Mouse (Mus musculus) Patski (cell line): ENCODE measurements around the gene Fgfr2. TPM values are rescaled to one million over a fixed set of nuclear protein-coding genes. Genes with fewer than 3 reads are reported as not detected.

Experiments used
- ATAC-seq: fragments of 100-300 bp; one replicate; pipeline ENCODE4 v1.8.0; 2021
- CTCF ChIA-PET: fragments of 350-600 bp; sonication (Branson Sonifier 250); formaldehyde crosslinking; loops from one replicate; lab custom pipeline; 2022; ENCODE audit warnings: inconsistent platforms; lab: Charles Lee
- POLR2A ChIA-PET: fragments of 350-600 bp; sonication (Branson Sonifier 250); formaldehyde crosslinking; loops from one replicate; lab custom pipeline; 2022; ENCODE audit warnings: antibody characterized with exemption, inconsistent platforms; lab: Charles Lee
- DNase-seq: peaks from one replicate; pipeline ENCODE4 v3.0.0-alpha.2; 2011; ENCODE audit warnings: low read depth, low spot score
- H3K27me3 ChIP-seq: fragments of 371-371 bp; one replicate; pipeline ENCODE4 v1.5.1; 2021
- CTCF ChIP-seq: fragments of 100-300 bp; IDR thresholded peaks from one replicate; pipeline ENCODE4 v1.5.1; 2021
- in situ Hi-C: fragments of 300-500 bp; cut with MboI; formaldehyde crosslinking; loops from 3 replicates; pipeline ENCODE4 v1.11.1; 2018; ENCODE audit warnings: low pct_unique_long_range_greater_than_20kb, mixed read lengths
- polyA plus RNA-seq: library from polyadenylated mRNA; unstranded; gene quantifications from one replicate; pipeline ENCODE4 v1.2.3, GENCODE M21; 2021

The Fgfr2 gene
- polyA plus RNA-seq, 1 experiment from 2014 or later, result 48.8 TPM

GRCm38 (mm10) chr7:131797161-131797560 lies 1326.0 kb downstream of the Fgfr2 start:
- H3K27me3 ChIP-seq, result no peaks in the 10 kb centered on the region
- DNase-seq, result no peak
- ChIA-PET POLR2A (interaction anchor here (0.7 kb wide), 1 partner anchor 19 kb away, joined by 6 read pairs; no protein-coding TSS in a partner anchor), CTCF (no interaction called here)
- no peak for ATAC-seq
- in situ Hi-C loops, result no loop called here
- TF ChIP-seq CTCF, result no peak

- no peaks in the 10 kb centered on the region for H3K27me3 ChIP-seq
- POLR2A ChIA-PET, result no interaction called here
- no peak for TF ChIP-seq CTCF
- ATAC-seq (no peak), DNase-seq (no peak)
- CTCF ChIA-PET, result no interaction called here
- in situ Hi-C loops, result no loop called here
These were observed 1334.4 kb downstream of the Fgfr2 start for GRCm38 (mm10) chr7:131788595-131789206.

- ChIA-PET CTCF (no interaction called here), POLR2A (no interaction called here)
- no peak for TF ChIP-seq CTCF
- ATAC-seq (no peak), DNase-seq (no peak)
- in situ Hi-C loops, result no loop called here
- no peaks in the 10 kb centered on the region for H3K27me3 ChIP-seq
These were observed 1337.4 kb downstream of the Fgfr2 start for GRCm38 (mm10) chr7:131785721-131786120.

GRCm38 (mm10) chr7:131778271-131778985 lies 1344.7 kb downstream of the Fgfr2 start:
- POLR2A ChIA-PET, result interaction anchor here (0.6 kb wide), 1 partner anchor 19 kb away, joined by 6 read pairs; no protein-coding TSS in a partner anchor
- TF ChIP-seq CTCF, result no peak
- in situ Hi-C loops, result no loop called here

GRCm38 (mm10) chr7:131777461-131778270 lies 1345.5 kb downstream of the Fgfr2 start:
- ATAC-seq (no peak), DNase-seq (no peak)
- CTCF ChIA-PET, result no interaction called here
- in situ Hi-C loops, result no loop called here
- no peaks in the 10 kb centered on the region for H3K27me3 ChIP-seq
- TF ChIP-seq CTCF, result no peak
- POLR2A ChIA-PET, result no interaction called here

More at GRCm38 (mm10) chr7:131778271-131778985, 1344.7 kb downstream of the Fgfr2 start:
- ATAC-seq, result no peak
- H3K27me3 ChIP-seq, result no peaks in the 10 kb centered on the region
- CTCF ChIA-PET, result no interaction called here
- DNase-seq, result no peak

- in situ Hi-C loops, result no loop called here
- no peak for TF ChIP-seq CTCF
- ChIA-PET POLR2A (no interaction called here), CTCF (no interaction called here)
- no peaks in the 10 kb centered on the region for H3K27me3 ChIP-seq
- DNase-seq (no peak), ATAC-seq (no peak)
These were observed 1346.9 kb downstream of the Fgfr2 start for GRCm38 (mm10) chr7:131776191-131776752.

GRCm38 (mm10) chr7:131757922-131758321 lies 1365.2 kb downstream of the Fgfr2 start:
- in situ Hi-C loops, result no loop called here
- ChIA-PET CTCF (no interaction called here), POLR2A (no interaction called here)
- no peaks in the 10 kb centered on the region for H3K27me3 ChIP-seq
- DNase-seq (no peak), ATAC-seq (no peak)
- peak; percentile 50 for TF ChIP-seq CTCF

- H3K27me3 ChIP-seq, result no peaks in the 10 kb centered on the region
- no peak for TF ChIP-seq CTCF
- no peak for DNase-seq
- in situ Hi-C loops, result loop anchor here (10.0 kb wide), 1 partner anchor 213 kb away; no protein-coding TSS in a partner anchor
- ChIA-PET CTCF (no interaction called here), POLR2A (no interaction called here)
- no peak for ATAC-seq
These were observed 1375.8 kb downstream of the Fgfr2 start for GRCm38 (mm10) chr7:131747152-131748010.

- no peaks in the 10 kb centered on the region for H3K27me3 ChIP-seq
- DNase-seq (no peak), ATAC-seq (no peak)
- TF ChIP-seq CTCF, result peak; percentile 21
- in situ Hi-C loops, result loop anchor here (10.0 kb wide), 1 partner anchor 212 kb away; no protein-coding TSS in a partner anchor
- CTCF ChIA-PET, result no interaction called here
- POLR2A ChIA-PET, result no interaction called here
These were observed 1376.4 kb downstream of the Fgfr2 start for GRCm38 (mm10) chr7:131746752-131747151.
